Mouse (Mus musculus) G1E (cell line): ENCODE data around the gene Lrrc8e. TPM values are rescaled to one million over a fixed set of nuclear protein-coding genes. Genes with fewer than 3 reads are reported as not detected.

Experiments
- ATAC-seq: 2 replicates; pipeline ENCODE4 v1.8.0; 2016; ENCODE audit warnings: mild to moderate bottlenecking; ENCODE audit not compliant: insufficient number of reproducible peaks, poor library complexity, low FRiP score, severe bottlenecking; ENCODE audit errors: extremely low read depth
- DNase-seq: peaks from one replicate; pipeline ENCODE4 v3.0.0; 2012; ENCODE audit warnings: low spot score
- H3K27me3 ChIP-seq: 2 replicates; pipeline ENCODE4 v1.6.1; 2012; ENCODE audit warnings: mild to moderate bottlenecking, low read length, inconsistent platforms; ENCODE audit not compliant: insufficient read depth
- H3K36me3 ChIP-seq: replicated peaks from 2 replicates; pipeline ENCODE3; 2012; ENCODE audit warnings: mild to moderate bottlenecking, inconsistent platforms
- H3K4me1 ChIP-seq: 2 replicates; pipeline ENCODE4 v1.6.1; 2012; ENCODE audit warnings: low read depth, low read length, inconsistent platforms, mixed read lengths; ENCODE audit not compliant: insufficient read depth
- H3K4me3 ChIP-seq: 2 replicates; pipeline ENCODE4 v1.5.1; 2012; ENCODE audit warnings: low read depth, mild to moderate bottlenecking, inconsistent platforms, low read length, moderate library complexity, mixed read lengths
- H3K9me3 ChIP-seq: replicated peaks from 2 replicates; pipeline ENCODE4 v1.6.1; 2012; ENCODE audit warnings: inconsistent platforms
- CTCF ChIP-seq: IDR thresholded peaks from 2 replicates; pipeline ENCODE4 v1.5.1; 2012; ENCODE audit warnings: low read depth, low read length, inconsistent platforms, mixed read lengths
- GATA1 ChIP-seq: IDR thresholded peaks from 2 replicates; pipeline ENCODE4 v1.6.1; 2012; ENCODE audit warnings: borderline replicate concordance, low read length, inconsistent platforms, mixed read lengths
- GATA2 ChIP-seq: IDR thresholded peaks from 2 replicates; pipeline ENCODE4 v1.6.1; 2012; ENCODE audit warnings: low read depth, low read length, inconsistent platforms, borderline replicate concordance
- POLR2AphosphoS5 ChIP-seq: IDR thresholded peaks from 2 replicates; pipeline ENCODE4 v1.6.1; 2012; ENCODE audit warnings: low read depth, low read length, inconsistent platforms; ENCODE audit not compliant: insufficient replicate concordance
- TAL1 ChIP-seq: conservative IDR thresholded peaks from 2 replicates; pipeline ENCODE4 v1.6.1; 2012; ENCODE audit warnings: low read depth, low read length, inconsistent platforms, mixed read lengths
- polyA plus RNA-seq: library from polyadenylated mRNA; stranded (reverse); fragments of >175 nt; gene quantifications from 2 replicates; pipeline ENCODE4 v1.2.3, GENCODE M21; 2012
- total RNA-seq, 2 experiments: library from RNA; stranded (forward) in 1 of 2; stranded (reverse) in 1 of 2; fragments of 200-1000 nt in 1 of 2; fragments of >200 nt in 1 of 2; fragmentation: Nextera tagmentation in 1 of 2; gene quantifications; 2 replicates each; pipeline ENCODE4 v1.2.3; 2014 to 2017

The Lrrc8e gene
- total and polyA plus RNA-seq, 3 experiments = 0.04 to 2.6 (median 0.23) TPM

- DNase-seq (no peak), ATAC-seq (no peak)
- Histone ChIP-seq H3K4me3 (no peak overlapping the region), H3K27me3 (peaks cover 37% of the 10 kb centered on the region), H3K9me3 (no peaks in the 10 kb centered on the region), H3K36me3 (peaks cover 3% of the 10 kb centered on the region), H3K4me1 (peaks cover 37% of the 10 kb centered on the region)
- TF ChIP-seq CTCF = no peak
- TF ChIP-seq GATA2 = no peak
- TF ChIP-seq GATA1 = no peak
- TF ChIP-seq POLR2AphosphoS5 = no peak
- no peak for TF ChIP-seq TAL1
Observed at GRCm38 (mm10) chr8:4211097-4211496, 15.5 kb upstream of the Lrrc8e start.

GRCm38 (mm10) chr8:4212809-4213209, 13.8 kb upstream of the Lrrc8e start:
- peaks cover 51% of the 10 kb centered on the region for H3K27me3 ChIP-seq
- ATAC-seq (no peak), DNase-seq (peak; percentile 53)
- no peaks in the 10 kb centered on the region for H3K36me3 ChIP-seq
- H3K9me3 ChIP-seq = no peaks in the 10 kb centered on the region
- peak overlapping the region; percentile 67; the same call in 1 of the 2 replicates for H3K4me3 ChIP-seq
- peaks cover 37% of the 10 kb centered on the region for H3K4me1 ChIP-seq
- TF ChIP-seq GATA2 (no peak), TAL1 (no peak), CTCF (no peak), GATA1 (no peak), POLR2AphosphoS5 (no peak)

- Histone ChIP-seq H3K27me3 (peaks cover 54% of the 10 kb centered on the region), H3K36me3 (no peaks in the 10 kb centered on the region), H3K4me3 (peak overlapping the region; percentile 67), H3K9me3 (no peaks in the 10 kb centered on the region), H3K4me1 (peaks cover 37% of the 10 kb centered on the region)
- DNase-seq = peak; percentile 47
- ATAC-seq = peak; percentile 51
- no peak for TF ChIP-seq TAL1
- TF ChIP-seq POLR2AphosphoS5 = no peak
- TF ChIP-seq CTCF = no peak
- no peak for TF ChIP-seq GATA2
- no peak for TF ChIP-seq GATA1
Observed at GRCm38 (mm10) chr8:4213210-4214005, 13.2 kb upstream of the Lrrc8e start.

GRCm38 (mm10) chr8:4214006-4214980, 12.3 kb upstream of the Lrrc8e start:
- peak overlapping the region; percentile 67 for H3K4me3 ChIP-seq
- TF ChIP-seq POLR2AphosphoS5 = no peak
- TF ChIP-seq GATA1 = no peak
- no peak for TF ChIP-seq CTCF
- TF ChIP-seq TAL1 = no peak
- no peak for TF ChIP-seq GATA2
- ATAC-seq (peak; percentile 76), DNase-seq (peak; percentile 44)
- no peaks in the 10 kb centered on the region for H3K36me3 ChIP-seq
- peaks cover 49% of the 10 kb centered on the region for H3K27me3 ChIP-seq
- H3K4me1 ChIP-seq = peaks cover 34% of the 10 kb centered on the region
- no peaks in the 10 kb centered on the region for H3K9me3 ChIP-seq

GRCm38 (mm10) chr8:4216296-4216695, 10.3 kb upstream of the Lrrc8e start:
- Histone ChIP-seq H3K4me1 (peaks cover 25% of the 10 kb centered on the region), H3K27me3 (peaks cover 45% of the 10 kb centered on the region), H3K9me3 (no peaks in the 10 kb centered on the region), H3K36me3 (no peaks in the 10 kb centered on the region), H3K4me3 (no peak overlapping the region)
- ATAC-seq = no peak
- no peak for DNase-seq
- no peak for TF ChIP-seq CTCF
- TF ChIP-seq GATA2 = no peak
- no peak for TF ChIP-seq TAL1
- no peak for TF ChIP-seq POLR2AphosphoS5
- TF ChIP-seq GATA1 = no peak
